Mouse (Mus musculus) spleen, adult 2 months (tissue): ENCODE results near the gene Zic4. TPM values are rescaled to one million over a fixed set of nuclear protein-coding genes. Genes with fewer than 3 reads are reported as not detected.

Experiments used
- DNase-seq, 2 experiments: peaks; one replicate each; pipeline versions ENCODE4 v3.0.0 to v3.0.0-alpha.2; 2012 to 2021; ENCODE audit warnings: low spot score in 2 of 2, low read depth in 1 of 2
- H3K27ac ChIP-seq: fragments of 200-500 bp; 2 replicates; pipeline ENCODE4 v1.5.1; 2012; ENCODE audit warnings: low read length, inconsistent platforms; ENCODE audit not compliant: insufficient read depth
- H3K27me3 ChIP-seq: fragments of 200-500 bp; 2 replicates; pipeline ENCODE4 v1.6.1; 2012; ENCODE audit warnings: mild to moderate bottlenecking, moderate library complexity, low read length, inconsistent platforms; ENCODE audit not compliant: control insufficient read depth, insufficient read depth
- H3K36me3 ChIP-seq: fragments of 200-500 bp; 2 replicates; pipeline ENCODE4 v1.6.1; 2012; ENCODE audit warnings: mild to moderate bottlenecking, low read length, inconsistent platforms; ENCODE audit not compliant: control insufficient read depth, insufficient read depth
- H3K4me1 ChIP-seq: fragments of 200-500 bp; 2 replicates; pipeline ENCODE4 v1.6.1; 2011; ENCODE audit warnings: inconsistent platforms; ENCODE audit not compliant: control insufficient read depth, insufficient read depth, insufficient read length
- H3K4me3 ChIP-seq: fragments of 200-500 bp; 2 replicates; pipeline ENCODE4 v1.5.1; 2011; ENCODE audit warnings: mild to moderate bottlenecking, inconsistent platforms; ENCODE audit not compliant: insufficient read depth, insufficient read length; ENCODE audit errors: extremely low read depth
- CTCF ChIP-seq: fragments of 200-500 bp; IDR thresholded peaks from 2 replicates; pipeline ENCODE4 v1.5.1; 2011; ENCODE audit warnings: mild to moderate bottlenecking, inconsistent platforms; ENCODE audit not compliant: insufficient read depth, insufficient read length, insufficient replicate concordance; ENCODE audit errors: extremely low read depth
- POLR2A ChIP-seq: fragments of 200-500 bp; IDR thresholded peaks from 2 replicates; pipeline ENCODE4 v1.6.1; 2011; ENCODE audit warnings: low read depth, low read length, inconsistent platforms
- WGBS: fragments of 180-500 bp; shearing (Covaris S2); methylation state at CpG from one replicate; pipeline ENCODE4 v1.1.7; 2018; 5-methylcytosine and 5-hydroxymethylcytosine counted together
- polyA plus RNA-seq: library from polyadenylated mRNA; depleted of rRNA; stranded (reverse); fragments of >200 nt; gene quantifications from 2 replicates; pipeline ENCODE4 v1.2.3, GENCODE M21; 2012

The Zic4 gene
- polyA plus RNA-seq, 1 experiment: not detected

GRCm38 (mm10) chr9:91395066-91395772, 33.0 kb downstream of the Zic4 start:
- DNase-seq: no peak
- H3K36me3 ChIP-seq: no peaks in the 10 kb centered on the region
- no peak overlapping the region for H3K27ac ChIP-seq
- peaks cover 6% of the 10 kb centered on the region for H3K27me3 ChIP-seq
- H3K4me3 ChIP-seq: no peak overlapping the region
- TF ChIP-seq CTCF (no peak), POLR2A (no peak)
- WGBS: 15% methylated on average over 14 of the region's 14 CpGs
- H3K4me1 ChIP-seq: no peaks in the 10 kb centered on the region

- Histone ChIP-seq H3K4me1 (no peaks in the 10 kb centered on the region), H3K27me3 (peaks cover 5% of the 10 kb centered on the region), H3K4me3 (no peak overlapping the region), H3K36me3 (no peaks in the 10 kb centered on the region), H3K27ac (no peak overlapping the region)
- DNase-seq: no peak
- WGBS: 26% methylated on average over 7 of the region's 7 CpGs
- TF ChIP-seq CTCF (no peak), POLR2A (no peak)
Measured at GRCm38 (mm10) chr9:91399976-91400375, 37.8 kb downstream of the Zic4 start.

GRCm38 (mm10) chr9:91400482-91401093, 38.4 kb downstream of the Zic4 start:
- Histone ChIP-seq H3K36me3 (no peaks in the 10 kb centered on the region), H3K27me3 (peaks cover 5% of the 10 kb centered on the region), H3K4me3 (no peak overlapping the region), H3K27ac (no peak overlapping the region), H3K4me1 (no peaks in the 10 kb centered on the region)
- DNase-seq: no peak
- 11% methylated on average over 8 of the region's 8 CpGs for WGBS
- TF ChIP-seq POLR2A (no peak), CTCF (no peak)

DNA sequence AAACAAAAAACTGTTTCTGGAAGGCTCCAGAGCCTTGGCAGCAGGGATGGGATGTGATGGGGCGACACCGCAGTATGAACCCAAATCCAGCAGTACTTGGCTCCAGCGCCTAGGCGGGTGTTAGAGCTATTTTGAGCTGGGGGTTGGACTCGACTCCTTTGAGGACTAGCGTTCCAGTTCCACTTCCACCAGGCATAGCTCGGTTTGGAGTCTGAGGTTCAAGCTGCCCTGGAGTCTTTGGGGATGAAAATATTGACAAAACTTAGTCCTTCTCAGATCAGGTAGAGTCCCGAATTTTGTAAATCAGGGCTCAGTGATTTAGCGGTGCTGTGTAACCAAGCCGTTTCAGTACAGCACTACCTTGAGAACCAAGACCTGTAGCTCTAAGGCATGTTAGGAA, 39.3 kb downstream of the Zic4 start:
- 3% methylated on average over 10 of the region's 10 CpGs for WGBS
- H3K4me3 ChIP-seq: no peak overlapping the region

DNA sequence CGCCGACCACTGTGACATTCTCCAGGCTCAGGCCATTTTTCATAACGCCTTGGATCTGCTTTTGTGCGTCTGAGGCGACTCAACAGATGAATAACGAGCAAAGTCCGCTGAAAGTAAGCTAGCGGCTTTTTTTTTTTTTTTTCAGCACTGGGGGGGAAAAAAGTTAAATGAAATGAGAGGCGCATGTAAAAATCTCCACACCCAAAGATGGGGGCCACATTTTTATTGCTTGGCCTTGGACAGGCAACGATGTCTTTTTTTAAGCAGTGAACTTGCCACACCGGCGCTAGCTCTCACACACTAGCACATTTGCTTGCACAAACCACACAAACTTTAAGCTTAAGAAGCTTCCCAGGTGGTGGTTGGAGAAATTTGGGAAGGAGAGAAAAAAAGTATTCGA, 42.0 kb downstream of the Zic4 start:
- Histone ChIP-seq H3K4me1 (no peaks in the 10 kb centered on the region), H3K27me3 (peaks cover 9% of the 10 kb centered on the region), H3K4me3 (no peak overlapping the region), H3K36me3 (no peaks in the 10 kb centered on the region), H3K27ac (no peak overlapping the region)
- no peak for DNase-seq
- WGBS: 8% methylated on average over 13 of the region's 13 CpGs
- no peak for TF ChIP-seq POLR2A
- no peak for TF ChIP-seq CTCF

More for the DNA sequence above, 39.3 kb downstream of the Zic4 start:
- Histone ChIP-seq H3K4me1 (no peaks in the 10 kb centered on the region), H3K27me3 (peaks cover 9% of the 10 kb centered on the region), H3K36me3 (no peaks in the 10 kb centered on the region), H3K27ac (no peak overlapping the region)
- TF ChIP-seq POLR2A: no peak
- no peak for TF ChIP-seq CTCF
- DNase-seq: no peak

DNA sequence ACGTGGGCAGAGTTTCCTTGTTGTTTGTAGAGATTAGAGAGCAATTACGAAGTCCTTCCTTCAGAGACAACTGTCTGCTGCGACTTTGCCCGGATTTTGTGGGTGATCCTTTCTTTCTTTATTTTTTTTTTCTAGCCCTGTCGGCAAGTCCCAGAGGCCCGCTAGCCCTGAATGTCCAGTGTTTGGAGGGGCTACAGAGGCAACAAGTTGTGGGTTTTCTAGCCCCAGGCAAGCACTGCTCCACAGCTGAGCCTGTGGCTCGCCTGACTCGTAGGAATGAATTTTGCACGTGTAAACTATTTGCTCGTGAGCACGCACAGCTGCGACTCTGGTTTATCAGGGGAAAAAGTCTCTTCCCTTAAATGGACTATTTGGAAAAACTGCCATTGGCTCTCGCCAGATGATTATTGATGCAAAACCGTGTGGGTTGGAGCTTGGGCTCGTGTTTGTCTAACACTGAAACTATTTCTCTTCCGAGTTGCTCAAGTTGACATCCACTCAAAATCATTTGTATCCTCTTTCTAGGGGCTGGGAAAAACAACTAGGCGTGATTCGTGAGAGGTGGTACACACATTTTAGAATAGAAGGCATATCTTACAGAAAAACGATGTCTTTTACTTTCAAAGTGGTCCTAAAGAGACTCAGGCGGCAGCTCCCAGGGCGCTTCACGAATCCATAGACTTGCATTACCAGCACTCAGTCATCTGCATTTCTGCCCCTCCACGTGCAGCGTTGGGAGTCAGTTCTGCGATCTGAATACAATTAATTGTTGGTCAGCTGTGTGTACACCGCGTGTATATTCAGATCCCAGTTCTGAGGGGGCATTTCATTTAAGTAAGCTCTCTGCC, 42.9 kb downstream of the Zic4 start:
- Histone ChIP-seq H3K36me3 (no peaks in the 10 kb centered on the region), H3K4me1 (no peaks in the 10 kb centered on the region), H3K27me3 (peaks cover 9% of the 10 kb centered on the region), H3K27ac (no peak overlapping the region), H3K4me3 (no peak overlapping the region)
- TF ChIP-seq POLR2A (no peak), CTCF (no peak)
- WGBS: 3% methylated on average over 27 of the region's 27 CpGs
- no peak for DNase-seq
